Mouse (Mus musculus): Measurements from ENCODE around the gene Pjvk. TPM values are rescaled to one million over a fixed set of nuclear protein-coding genes. Genes with fewer than 3 reads are reported as not detected.
A peak's percentile ranks its signal among the peaks of the same experiment; 100 is the strongest.

Gene Pjvk
- polyA plus RNA-seq, 1 experiment from 2014 or later: 0.45 TPM

DNA sequence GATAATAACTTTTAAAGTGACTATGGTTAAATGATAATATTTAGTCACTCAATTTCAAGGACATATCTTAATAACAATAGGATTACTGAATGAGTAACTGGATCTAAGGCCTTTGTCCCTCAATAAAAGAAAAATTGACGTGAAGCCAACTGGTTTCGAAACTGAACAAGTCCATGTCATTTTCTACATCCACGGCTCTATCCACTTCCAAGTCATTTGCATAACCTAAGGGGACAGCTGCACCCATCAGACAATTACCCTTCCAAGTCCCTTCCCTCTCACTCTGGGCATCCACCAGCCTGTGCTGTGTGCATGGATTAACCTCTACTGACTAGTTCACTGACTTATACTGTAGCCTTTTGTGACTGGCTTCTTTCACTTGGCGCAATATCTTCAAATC, 16.7 kb upstream of the Pjvk start:
- no peak for ATAC-seq (ENCODE audit: insufficient number of reproducible peaks, insufficient read depth, low FRiP score, low TSS enrichment, low read depth)
- no peak overlapping the region for H3K9ac ChIP-seq
- H3K4me2 ChIP-seq: no peak overlapping the region
- peaks cover 94% of the 10 kb centered on the region for H3K36me3 ChIP-seq
- no peaks in the 10 kb centered on the region for H3K4me1 ChIP-seq
- no peaks in the 10 kb centered on the region for H3K27me3 ChIP-seq
- no peak overlapping the region for H3K27ac ChIP-seq
- no peak overlapping the region for H3K4me3 ChIP-seq
- no peaks in the 10 kb centered on the region for H3K9me3 ChIP-seq
- 94% methylated on average over 4 of the region's 4 CpGs for WGBS

DNA sequence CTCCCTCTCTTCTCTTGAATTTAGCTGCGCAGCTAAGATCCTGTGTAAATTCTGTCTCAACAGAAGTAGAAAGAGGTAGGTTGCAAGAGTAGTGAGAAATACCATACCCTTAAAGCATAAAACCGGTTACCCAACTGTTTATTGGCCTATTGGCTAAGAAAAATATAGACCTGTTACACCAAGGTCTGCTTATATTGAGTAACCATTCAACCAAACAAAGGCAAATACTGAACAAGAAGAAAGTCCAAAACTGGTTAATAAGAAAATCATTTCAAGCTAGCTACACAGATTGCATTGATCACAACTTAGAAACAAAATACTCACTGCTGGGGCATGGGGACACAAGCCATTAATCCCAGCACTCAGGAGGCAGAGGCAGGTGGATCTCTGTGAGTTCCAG, 8.6 kb upstream of the Pjvk start:
- no peak overlapping the region for H3K9ac ChIP-seq
- WGBS: 96% methylated on average over 2 of the region's 2 CpGs
- H3K9me3 ChIP-seq: no peaks in the 10 kb centered on the region
- no peak overlapping the region for H3K4me2 ChIP-seq
- no peaks in the 10 kb centered on the region for H3K4me1 ChIP-seq
- H3K27ac ChIP-seq: no peak overlapping the region
- ATAC-seq (ENCODE audit: insufficient number of reproducible peaks, insufficient read depth, low FRiP score, low TSS enrichment, low read depth): no peak
- no peaks in the 10 kb centered on the region for H3K27me3 ChIP-seq
- H3K4me3 ChIP-seq: no peak overlapping the region
- H3K36me3 ChIP-seq: peaks cover 86% of the 10 kb centered on the region

DNA sequence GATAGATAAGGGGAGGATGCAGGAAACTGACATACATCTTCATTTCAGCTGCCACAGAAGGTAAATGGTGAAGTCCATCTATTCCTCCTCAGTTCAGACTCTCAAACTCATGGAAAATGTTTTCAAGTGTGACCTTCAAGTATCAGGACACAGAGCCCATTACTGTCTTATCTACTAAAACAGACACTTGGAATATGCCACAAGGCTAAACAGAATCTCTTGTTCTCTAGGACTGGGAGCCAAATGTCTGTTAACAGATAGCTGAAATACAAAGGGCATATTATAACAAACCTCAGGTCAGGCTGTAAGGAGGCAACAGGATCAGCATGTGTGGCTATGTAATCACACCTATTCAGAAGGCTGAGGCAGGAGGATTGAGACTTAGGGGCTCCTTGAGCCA, 4.5 kb upstream of the Pjvk start:
- peaks cover 50% of the 10 kb centered on the region for H3K36me3 ChIP-seq
- no peaks in the 10 kb centered on the region for H3K27me3 ChIP-seq
- no peak for ATAC-seq (ENCODE audit: insufficient number of reproducible peaks, insufficient read depth, low FRiP score, low TSS enrichment, low read depth)
- no peak overlapping the region for H3K27ac ChIP-seq
- no peak overlapping the region for H3K4me2 ChIP-seq
- H3K9me3 ChIP-seq: no peaks in the 10 kb centered on the region
- no peak overlapping the region for H3K9ac ChIP-seq
- no peak overlapping the region for H3K4me3 ChIP-seq
- peaks cover 14% of the 10 kb centered on the region for H3K4me1 ChIP-seq

DNA sequence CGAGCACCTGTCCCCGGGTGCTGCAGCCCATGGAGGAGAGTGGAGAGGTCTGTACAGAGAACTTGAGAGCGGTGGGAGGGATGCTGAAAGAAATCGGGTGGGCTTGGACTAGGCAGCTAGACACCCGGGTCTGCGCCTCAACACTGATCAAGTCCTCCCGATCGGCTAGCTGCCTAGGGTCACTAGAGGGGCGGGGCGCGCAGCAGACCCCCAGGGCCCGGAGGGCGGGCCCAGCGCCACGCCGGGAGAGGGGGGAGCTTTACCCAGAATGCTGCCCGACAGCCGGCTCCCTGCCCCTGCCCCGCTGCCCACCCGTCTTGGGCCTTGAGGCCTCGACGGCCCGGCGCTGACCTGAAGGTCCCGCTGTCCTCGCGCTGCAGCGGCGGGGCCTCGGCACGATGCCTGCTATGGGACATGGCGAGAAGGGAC, 821 bp upstream of the Pjvk start:
- Histone ChIP-seq H3K27ac (peak overlapping the region; percentile 90), H3K36me3 (peaks cover 17% of the 10 kb centered on the region), H3K9me3 (no peaks in the 10 kb centered on the region), H3K27me3 (no peaks in the 10 kb centered on the region), H3K4me1 (peaks cover 15% of the 10 kb centered on the region), H3K4me3 (peak overlapping the region; percentile 86), H3K9ac (peak overlapping the region; percentile 93), H3K4me2 (peak overlapping the region; percentile 81)
- WGBS: under 1% methylated on average over 32 of the region's 32 CpGs
- peak; percentile 50 for ATAC-seq (ENCODE audit: insufficient number of reproducible peaks, insufficient read depth, low FRiP score, low TSS enrichment, low read depth)

DNA sequence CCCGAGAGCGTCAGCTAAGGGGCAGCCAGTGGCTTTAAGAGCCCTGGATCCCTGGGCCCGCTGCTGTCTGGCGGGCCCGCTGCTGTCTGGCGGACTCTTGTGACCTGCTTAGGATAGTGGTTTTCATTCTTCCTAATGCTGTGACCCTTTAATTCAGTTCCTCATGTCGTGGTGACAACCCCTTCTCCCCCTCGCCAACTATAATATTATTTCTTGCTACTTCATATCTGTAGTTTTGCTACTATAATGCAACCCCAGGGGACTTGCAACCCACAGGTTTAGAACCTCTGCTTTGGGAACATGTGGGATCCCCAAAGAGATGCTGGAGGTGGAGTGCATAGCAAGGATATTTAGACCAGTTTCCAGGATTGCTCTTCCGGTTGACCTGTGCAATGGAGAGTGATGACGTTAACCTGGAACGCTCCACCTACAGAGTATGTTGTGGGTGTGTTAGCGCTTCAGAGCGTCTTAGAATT, 428 bp downstream of the Pjvk start:
- H3K4me3 ChIP-seq: peak overlapping the region; percentile 86
- no peaks in the 10 kb centered on the region for H3K27me3 ChIP-seq
- peak overlapping the region; percentile 81 for H3K4me2 ChIP-seq
- WGBS: 27% methylated on average over 13 of the region's 13 CpGs
- ATAC-seq (ENCODE audit: insufficient number of reproducible peaks, insufficient read depth, low FRiP score, low TSS enrichment, low read depth): no peak
- peak overlapping the region; percentile 72 for H3K9ac ChIP-seq
- peak overlapping the region; percentile 90 for H3K27ac ChIP-seq
- no peaks in the 10 kb centered on the region for H3K9me3 ChIP-seq
- H3K4me1 ChIP-seq: peaks cover 15% of the 10 kb centered on the region
- H3K36me3 ChIP-seq: peaks cover 8% of the 10 kb centered on the region

DNA sequence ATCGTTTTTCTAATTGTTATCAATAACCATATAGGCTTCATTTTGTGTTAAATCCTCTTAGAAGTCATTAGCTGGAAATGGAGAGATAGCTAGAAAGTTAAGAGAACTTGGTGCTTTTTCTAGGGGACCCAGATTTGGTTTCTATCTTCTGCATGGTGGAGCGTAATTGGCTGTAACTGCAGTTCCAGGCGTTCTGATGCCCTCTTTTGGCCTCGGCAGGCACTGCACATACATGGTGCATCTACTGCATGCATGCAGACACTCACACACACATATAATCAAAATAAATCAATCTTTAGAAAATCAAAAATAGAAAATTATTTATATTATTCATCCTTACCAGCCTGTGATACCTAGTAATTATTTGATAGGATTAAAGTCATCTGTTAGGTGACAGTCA, 4.8 kb downstream of the Pjvk start:
- Histone ChIP-seq H3K4me1 (0 out of 2 replicates have a peak, but pooled peaks cover 5% of the 10 kb centered on the region), H3K36me3 (no peaks in the 10 kb centered on the region), H3K9ac (no peak overlapping the region), H3K4me2 (no peak overlapping the region), H3K4me3 (no peak overlapping the region), H3K27me3 (no peaks in the 10 kb centered on the region), H3K9me3 (no peaks in the 10 kb centered on the region), H3K27ac (no peak overlapping the region)
- 94% methylated on average over 4 of the region's 4 CpGs for WGBS
- no peak for ATAC-seq (ENCODE audit: insufficient number of reproducible peaks, insufficient read depth, low FRiP score, low TSS enrichment, low read depth)

DNA sequence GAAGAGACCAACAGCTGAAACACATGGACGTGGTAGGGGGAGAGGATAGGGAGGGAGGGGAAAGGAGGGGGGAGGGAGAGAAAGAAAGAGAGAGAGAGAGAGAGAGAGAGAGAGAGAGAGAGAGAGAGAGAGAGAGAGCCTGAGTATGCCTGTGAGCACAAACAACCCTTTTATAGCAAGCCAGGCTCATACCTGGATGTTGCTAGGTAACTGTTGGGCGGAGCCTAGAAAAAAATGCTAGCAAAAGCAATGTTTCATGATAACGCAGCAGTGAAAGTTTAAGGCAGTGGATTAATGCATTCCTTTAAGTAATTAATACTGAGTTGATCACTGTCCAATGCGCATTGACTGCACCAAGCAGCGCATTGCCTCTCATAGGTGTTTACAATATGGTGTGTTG, 6.4 kb downstream of the Pjvk start:
- no peak overlapping the region for H3K4me3 ChIP-seq
- peaks cover 4% of the 10 kb centered on the region; the same call in 1 of the 2 replicates for H3K4me1 ChIP-seq
- no peak overlapping the region for H3K4me2 ChIP-seq
- no peak overlapping the region for H3K27ac ChIP-seq
- H3K9ac ChIP-seq: no peak overlapping the region
- no peaks in the 10 kb centered on the region for H3K27me3 ChIP-seq
- no peak for ATAC-seq (ENCODE audit: insufficient number of reproducible peaks, insufficient read depth, low FRiP score, low TSS enrichment, low read depth)
- no peaks in the 10 kb centered on the region for H3K9me3 ChIP-seq
- H3K36me3 ChIP-seq: no peaks in the 10 kb centered on the region
- 74% methylated on average over 5 of the region's 5 CpGs for WGBS

DNA sequence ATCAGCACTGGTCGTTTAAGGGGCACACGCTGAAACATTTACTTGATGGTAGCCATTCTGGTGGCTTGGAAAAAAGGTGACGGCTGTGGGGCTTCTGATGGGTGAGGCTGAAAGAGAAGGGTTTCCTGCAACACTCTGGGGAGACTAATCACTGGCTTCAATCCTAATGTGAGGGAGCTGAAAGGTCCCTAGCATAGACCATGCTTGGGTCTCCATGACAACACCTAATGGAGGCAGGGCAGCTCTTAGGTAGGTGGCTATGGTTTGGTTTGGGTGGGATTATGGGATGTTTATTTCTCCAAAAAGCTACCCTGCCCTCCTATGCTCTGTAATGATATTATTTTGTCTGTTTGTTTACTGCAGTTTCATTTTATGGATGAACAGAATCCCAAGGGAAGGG, 7.2 kb downstream of the Pjvk start:
- Histone ChIP-seq H3K27me3 (no peaks in the 10 kb centered on the region), H3K4me1 (peaks cover 4% of the 10 kb centered on the region; the same call in 1 of the 2 replicates), H3K36me3 (no peaks in the 10 kb centered on the region), H3K9ac (no peak overlapping the region), H3K4me3 (no peak overlapping the region), H3K9me3 (no peaks in the 10 kb centered on the region), H3K4me2 (no peak overlapping the region), H3K27ac (no peak overlapping the region)
- no peak for ATAC-seq (ENCODE audit: insufficient number of reproducible peaks, insufficient read depth, low FRiP score, low TSS enrichment, low read depth)
- 82% methylated on average over 3 of the region's 3 CpGs for WGBS

DNA sequence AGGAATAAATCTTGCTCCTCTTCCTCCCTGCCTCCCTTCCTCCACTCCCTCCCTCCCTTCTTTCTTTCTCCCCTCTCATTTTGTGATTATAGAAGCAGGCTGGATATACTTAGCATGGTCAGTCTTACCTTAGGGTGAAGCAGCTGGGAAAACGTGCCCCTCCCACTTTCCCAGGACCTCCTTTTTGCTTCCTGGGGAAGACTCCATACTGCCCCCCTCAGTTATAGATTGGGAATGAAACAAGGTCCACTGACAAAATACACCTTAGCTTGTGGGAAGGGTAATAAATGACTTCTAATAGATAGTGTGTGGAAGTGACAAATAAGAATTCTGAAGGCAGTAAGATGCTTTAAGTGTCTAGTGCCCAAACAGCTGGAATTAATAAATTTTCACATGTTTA, 7.7 kb downstream of the Pjvk start:
- Histone ChIP-seq H3K36me3 (no peaks in the 10 kb centered on the region), H3K4me1 (peaks cover 4% of the 10 kb centered on the region; the same call in 1 of the 2 replicates), H3K27ac (no peak overlapping the region), H3K9ac (no peak overlapping the region), H3K27me3 (no peaks in the 10 kb centered on the region), H3K4me3 (no peak overlapping the region), H3K9me3 (no peaks in the 10 kb centered on the region), H3K4me2 (no peak overlapping the region)
- ATAC-seq (ENCODE audit: insufficient number of reproducible peaks, insufficient read depth, low FRiP score, low TSS enrichment, low read depth): no peak
- 6% methylated on average over 1 of the region's 1 CpGs for WGBS

DNA sequence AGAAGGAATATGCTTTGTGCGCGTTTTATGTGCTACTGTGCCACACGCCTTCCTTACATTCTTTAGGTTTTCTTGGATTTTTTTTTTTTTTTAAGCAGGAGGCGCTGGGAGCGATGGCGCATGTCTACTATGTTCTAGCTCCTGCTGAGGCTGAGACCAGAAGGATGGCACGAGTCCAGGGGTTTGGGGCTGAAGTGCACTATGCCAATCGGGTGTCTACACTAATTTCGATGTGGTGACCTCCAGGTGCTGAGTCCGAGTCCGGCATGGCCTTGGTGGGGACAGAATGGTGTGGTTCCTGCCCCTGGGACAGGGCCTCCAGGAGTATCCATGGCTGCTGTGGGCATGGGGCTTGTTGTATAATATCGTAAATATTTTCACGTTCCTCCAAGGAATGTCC, 10.3 kb downstream of the Pjvk start:
- Histone ChIP-seq H3K9ac (no peak overlapping the region), H3K4me3 (no peak overlapping the region), H3K27me3 (no peaks in the 10 kb centered on the region), H3K4me2 (no peak overlapping the region), H3K27ac (no peak overlapping the region), H3K36me3 (peaks cover 18% of the 10 kb centered on the region), H3K4me1 (peaks cover 4% of the 10 kb centered on the region; the same call in 1 of the 2 replicates), H3K9me3 (no peaks in the 10 kb centered on the region)
- 79% methylated on average over 13 of the region's 13 CpGs for WGBS
- no peak for ATAC-seq (ENCODE audit: insufficient number of reproducible peaks, insufficient read depth, low FRiP score, low TSS enrichment, low read depth)

DNA sequence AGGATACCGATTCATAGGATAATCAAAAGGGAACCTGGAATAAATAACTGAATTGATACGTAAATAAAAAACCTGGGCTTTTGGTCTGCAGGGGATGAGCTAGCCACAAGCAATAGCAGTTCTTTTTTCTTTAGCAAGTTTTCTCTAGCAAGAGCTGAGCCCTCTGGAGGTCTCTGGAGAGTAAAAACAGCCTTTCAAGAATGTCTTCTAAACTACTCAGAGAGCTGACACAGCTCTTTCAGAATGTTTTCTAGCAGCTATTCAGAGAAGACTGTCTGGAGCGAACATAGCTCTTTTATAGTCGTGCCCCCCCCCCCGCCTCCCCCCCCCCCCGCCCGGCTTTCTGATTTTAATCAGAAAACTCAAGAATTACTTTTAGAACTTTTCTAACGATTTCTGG, 11.1 kb downstream of the Pjvk start:
- Histone ChIP-seq H3K4me2 (no peak overlapping the region), H3K9ac (no peak overlapping the region), H3K4me1 (peaks cover 4% of the 10 kb centered on the region; the same call in 1 of the 2 replicates), H3K27ac (no peak overlapping the region), H3K27me3 (no peaks in the 10 kb centered on the region), H3K4me3 (no peak overlapping the region), H3K36me3 (peaks cover 25% of the 10 kb centered on the region), H3K9me3 (no peaks in the 10 kb centered on the region)
- 45% methylated on average over 6 of the region's 8 CpGs for WGBS
- ATAC-seq (ENCODE audit: insufficient number of reproducible peaks, insufficient read depth, low FRiP score, low TSS enrichment, low read depth): no peak

DNA sequence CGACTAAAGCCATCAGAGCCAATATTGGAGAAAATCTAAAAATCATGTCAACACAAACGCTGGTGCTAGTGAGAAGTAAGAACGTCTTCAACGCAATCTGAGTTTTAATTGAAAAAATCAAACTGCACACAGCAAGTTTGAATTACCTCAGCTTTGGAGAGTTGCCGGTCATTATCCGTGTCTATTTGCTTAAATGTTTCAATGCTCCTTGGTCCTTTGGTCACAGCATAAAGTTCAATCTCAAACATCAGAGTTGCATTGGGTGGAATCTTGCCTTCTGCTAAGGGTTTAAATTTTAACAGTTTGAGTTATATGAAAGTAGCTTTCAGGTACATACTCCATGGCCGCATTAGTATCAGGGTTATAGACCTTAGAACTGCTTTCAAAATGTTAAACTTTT, 17.3 kb downstream of the Pjvk start:
- Histone ChIP-seq H3K9ac (no peak overlapping the region), H3K27ac (no peak overlapping the region), H3K36me3 (peaks cover 49% of the 10 kb centered on the region), H3K9me3 (no peaks in the 10 kb centered on the region), H3K4me2 (no peak overlapping the region), H3K27me3 (no peaks in the 10 kb centered on the region), H3K4me3 (no peak overlapping the region), H3K4me1 (no peaks in the 10 kb centered on the region)
- WGBS: 92% methylated on average over 7 of the region's 7 CpGs
- ATAC-seq (ENCODE audit: insufficient number of reproducible peaks, insufficient read depth, low FRiP score, low TSS enrichment, low read depth): no peak

DNA sequence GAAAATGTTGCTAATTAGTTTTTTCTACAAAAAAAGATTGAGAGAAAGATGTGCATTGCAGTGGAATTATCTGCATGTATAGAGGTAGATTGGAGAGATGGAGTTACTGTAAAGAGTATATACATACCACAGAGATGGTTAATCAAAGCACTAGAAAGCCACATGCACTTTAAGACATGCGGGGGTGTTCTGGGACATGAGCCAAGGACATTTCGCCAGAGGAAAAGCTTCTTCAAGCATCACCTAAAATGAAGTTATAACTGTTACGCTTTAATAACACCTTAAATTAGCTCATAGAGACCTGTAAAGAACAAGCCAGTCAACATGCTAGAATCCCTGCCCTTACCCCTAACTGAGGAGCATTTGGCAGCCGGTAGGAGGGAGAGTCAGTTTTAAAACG, 18.9 kb downstream of the Pjvk start:
- H3K27me3 ChIP-seq: no peaks in the 10 kb centered on the region
- no peaks in the 10 kb centered on the region for H3K9me3 ChIP-seq
- no peak overlapping the region for H3K4me2 ChIP-seq
- peaks cover 7% of the 10 kb centered on the region; the same call in 1 of the 2 replicates for H3K4me1 ChIP-seq
- H3K36me3 ChIP-seq: peaks cover 43% of the 10 kb centered on the region
- no peak for ATAC-seq (ENCODE audit: insufficient number of reproducible peaks, insufficient read depth, low FRiP score, low TSS enrichment, low read depth)
- no peak overlapping the region for H3K9ac ChIP-seq
- 72% methylated on average over 5 of the region's 5 CpGs for WGBS
- H3K27ac ChIP-seq: no peak overlapping the region
- no peak overlapping the region for H3K4me3 ChIP-seq
